Mouse (Mus musculus) fat pad, adult 2 months (tissue): ENCODE results near the gene Olfm2.

ENCODE experiments used
- DNase-seq: peaks from one replicate; pipeline ENCODE4 v3.0.0-alpha.2; 2011; ENCODE audit warnings: low read depth, low spot score; ENCODE audit errors: extremely low read depth

The Olfm2 gene

DNA sequence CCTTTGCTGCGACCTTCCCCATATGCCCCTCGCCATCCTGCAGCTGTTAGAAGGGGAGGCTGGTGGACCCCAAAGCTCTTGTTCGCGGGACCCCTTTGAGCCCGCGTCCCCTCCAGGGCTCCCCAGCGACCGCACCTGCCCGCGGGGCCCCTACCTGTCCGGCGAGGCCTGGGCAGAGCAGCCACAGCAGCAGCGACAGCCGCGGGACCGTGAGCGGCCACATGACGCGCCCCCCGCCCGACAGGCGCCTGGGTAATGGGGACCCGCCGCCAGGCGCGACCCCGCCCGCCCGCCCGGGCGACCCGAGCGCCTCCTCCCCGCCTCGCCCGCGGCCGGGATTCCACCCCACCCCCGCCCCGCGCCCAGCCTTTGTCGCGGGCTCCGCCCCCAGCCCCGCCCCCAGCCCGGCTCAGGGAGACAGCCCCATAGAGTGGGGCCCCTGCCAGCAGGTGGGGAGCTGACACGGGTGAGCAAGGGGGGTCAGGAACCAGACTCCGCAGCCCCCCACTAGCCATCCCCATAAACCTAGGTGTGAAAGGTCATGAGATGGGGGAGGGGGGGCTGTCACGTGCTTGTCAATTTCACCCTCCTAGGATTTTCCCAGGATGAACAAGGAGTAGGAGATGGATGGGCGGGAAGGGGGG is at the start of gene Olfm2:
TSS of gene Olfm2 (minus strand) at position 333 of the 644 bp plus-strand sequence.
- DNase-seq: no peak

DNA sequence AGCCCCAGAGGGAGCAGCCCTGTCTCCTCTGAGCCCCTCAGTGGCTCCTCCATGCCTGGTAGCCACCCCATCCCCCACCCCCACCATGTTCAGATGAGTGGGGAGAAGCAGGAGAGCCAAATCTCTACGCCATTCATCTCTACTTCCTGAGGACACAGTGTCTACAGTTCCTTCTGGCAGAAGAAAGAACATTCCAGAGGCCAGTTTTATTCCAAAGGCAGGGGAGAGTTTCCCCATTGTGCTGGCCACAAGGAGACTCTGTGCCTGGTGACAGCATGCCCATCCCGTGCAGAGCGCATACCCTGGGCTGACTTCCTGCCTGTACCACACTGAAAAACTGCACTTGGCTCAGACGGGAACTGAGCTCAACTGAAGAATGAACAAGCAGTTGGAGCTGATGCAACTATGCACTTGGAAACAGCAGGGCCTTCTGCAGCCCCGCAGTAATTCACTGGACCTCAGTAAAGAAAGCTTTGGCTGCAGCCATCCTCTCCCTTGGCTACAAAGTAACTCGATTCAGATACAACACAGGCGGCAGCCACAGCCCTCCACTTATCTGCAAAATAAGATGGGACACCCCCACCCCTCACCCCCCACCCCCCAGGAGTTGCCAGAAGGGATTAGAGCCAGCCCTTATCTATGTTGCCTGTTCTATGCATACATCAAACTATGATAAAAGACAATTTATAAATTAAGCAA is 48.1 kb upstream of the Olfm2 start:
- DNase-seq: peak; percentile 2

DNA sequence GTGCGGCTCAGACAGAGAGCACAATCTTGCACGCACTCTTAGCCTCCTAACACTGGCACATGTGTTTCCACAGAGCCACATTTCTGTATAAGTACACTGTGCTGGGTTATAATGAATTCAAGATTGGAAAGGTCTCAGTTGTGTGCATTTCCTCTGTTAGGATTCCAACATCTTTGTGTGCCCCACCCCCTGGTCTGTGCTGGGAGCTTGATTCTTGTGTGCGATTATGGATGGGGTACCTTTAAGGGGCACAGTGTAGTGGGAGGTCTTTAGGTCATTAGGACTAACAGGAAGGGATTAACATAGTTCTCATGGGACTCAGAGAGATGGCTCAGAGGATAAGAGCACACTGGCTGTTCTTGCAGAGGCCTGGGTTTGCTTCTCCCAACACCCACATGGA is 44.2 kb upstream of the Olfm2 start:
- DNase-seq: no peak

DNA sequence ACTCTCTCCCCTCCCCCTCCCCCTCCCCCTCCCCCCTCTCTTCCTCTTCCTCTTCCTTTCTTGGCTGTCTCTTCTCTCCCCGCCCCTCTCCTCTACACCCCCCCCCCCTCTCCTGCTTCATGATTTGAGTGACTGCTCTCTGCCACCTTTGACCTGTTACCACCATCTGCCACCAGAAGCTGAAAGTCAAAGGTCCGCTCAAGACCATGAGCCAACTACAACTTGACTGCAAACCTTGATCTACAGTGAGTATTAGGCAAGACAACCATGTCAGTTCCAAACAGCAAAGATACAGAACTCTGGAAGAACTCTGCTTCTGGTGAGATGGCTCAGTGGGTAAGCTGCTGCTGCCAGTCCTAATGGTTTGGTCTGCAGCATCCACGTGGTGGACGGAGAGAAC is 43.5 kb upstream of the Olfm2 start:
- DNase-seq: no peak

DNA sequence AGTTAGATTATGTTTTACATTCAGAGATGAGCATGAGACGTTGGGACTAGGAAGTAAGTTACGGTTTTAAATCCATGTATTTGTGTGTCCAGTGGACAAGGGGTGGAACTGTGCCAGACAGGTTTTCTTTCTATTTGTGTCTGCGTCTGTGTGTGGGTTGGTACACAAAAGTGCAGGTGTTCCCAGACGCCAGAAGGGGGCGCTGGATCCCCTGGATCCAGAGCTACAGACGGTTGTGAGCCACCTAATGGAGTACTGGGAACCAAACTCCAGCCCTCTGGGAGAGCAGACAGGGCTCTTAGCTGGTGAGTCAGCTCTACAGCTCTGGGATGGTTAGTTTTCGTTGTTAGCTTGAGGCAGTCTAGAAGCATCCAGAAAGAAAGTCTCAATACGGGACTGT is 41.8 kb upstream of the Olfm2 start:
- no peak for DNase-seq

DNA sequence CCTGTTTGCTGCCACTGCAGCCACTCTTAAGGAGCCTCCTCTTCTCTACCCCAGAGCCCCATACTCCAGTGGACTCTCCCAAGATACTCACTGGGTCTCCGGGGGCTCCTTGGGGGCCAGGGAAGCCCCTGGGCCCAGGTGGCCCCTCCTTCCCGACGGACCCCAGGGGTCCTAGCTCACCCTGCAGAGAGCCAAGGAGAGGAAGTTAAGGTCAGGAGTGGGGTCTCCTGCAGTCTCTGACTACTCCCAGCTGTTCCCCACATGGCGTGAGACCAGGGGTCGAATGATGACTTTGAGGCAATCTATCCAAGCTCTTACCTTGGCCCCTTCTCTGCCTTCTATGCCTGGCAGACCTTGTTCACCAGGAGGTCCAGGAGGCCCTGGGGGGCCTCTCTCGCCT is 38.9 kb upstream of the Olfm2 start:
- DNase-seq: no peak

DNA sequence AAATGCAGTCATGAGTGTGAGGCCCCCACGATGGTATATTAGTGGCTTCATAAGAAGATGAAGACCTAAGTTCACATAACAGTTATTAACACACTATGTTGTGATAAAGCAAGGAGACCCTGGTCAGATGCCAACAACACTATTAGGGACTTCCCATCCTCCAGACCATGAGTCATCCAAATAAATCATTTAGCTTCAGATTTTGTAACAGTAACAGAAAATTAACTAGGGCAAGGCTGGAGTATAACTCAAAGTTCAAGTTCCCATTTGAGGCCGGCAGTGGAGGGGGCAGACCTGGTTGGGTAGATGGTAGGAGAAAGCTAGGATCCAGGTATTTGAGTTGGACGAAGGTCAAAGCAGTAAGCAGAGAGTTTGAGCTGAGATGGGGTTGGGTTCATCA is 35.1 kb upstream of the Olfm2 start:
- DNase-seq: no peak

DNA sequence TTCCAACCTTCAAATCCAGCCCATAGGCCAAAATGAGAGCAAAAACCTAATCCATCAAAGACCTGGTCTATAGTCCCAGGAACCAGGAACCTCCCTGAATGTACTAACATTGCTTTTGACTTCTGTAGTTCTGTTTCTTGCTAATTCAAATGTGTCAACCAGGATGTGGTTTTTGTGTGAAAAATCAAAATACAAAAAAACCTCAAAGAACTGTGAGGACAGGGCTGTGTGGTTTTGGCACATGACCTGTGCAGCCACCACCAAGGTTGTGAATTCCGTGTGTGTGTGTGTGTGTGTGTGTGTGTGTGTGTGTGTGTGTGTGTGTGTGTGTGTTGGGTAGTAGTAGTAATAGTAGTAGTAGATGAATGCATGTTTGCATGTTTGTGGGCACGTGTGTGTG is 19.1 kb upstream of the Olfm2 start:
- DNase-seq: no peak

DNA sequence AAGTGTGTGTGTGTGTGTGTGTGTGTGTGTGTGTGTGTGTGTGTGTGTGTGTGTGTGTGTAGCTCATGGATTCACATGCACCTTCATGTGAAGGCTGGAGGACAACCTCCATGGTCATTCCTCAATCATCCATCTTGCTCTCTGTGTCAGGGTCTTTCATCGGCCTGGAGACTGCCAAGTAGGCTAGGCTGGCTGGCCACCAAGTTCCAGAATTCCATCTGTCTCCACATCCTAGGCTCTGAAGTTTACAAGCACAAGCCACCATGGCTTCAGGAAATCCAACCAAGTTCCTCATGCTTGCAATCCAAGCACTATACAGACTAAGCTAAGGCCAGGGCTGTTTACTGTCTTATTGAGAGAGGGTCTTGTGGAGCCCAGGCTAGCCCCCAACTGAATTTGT is 16.9 kb upstream of the Olfm2 start:
- DNase-seq: no peak

DNA sequence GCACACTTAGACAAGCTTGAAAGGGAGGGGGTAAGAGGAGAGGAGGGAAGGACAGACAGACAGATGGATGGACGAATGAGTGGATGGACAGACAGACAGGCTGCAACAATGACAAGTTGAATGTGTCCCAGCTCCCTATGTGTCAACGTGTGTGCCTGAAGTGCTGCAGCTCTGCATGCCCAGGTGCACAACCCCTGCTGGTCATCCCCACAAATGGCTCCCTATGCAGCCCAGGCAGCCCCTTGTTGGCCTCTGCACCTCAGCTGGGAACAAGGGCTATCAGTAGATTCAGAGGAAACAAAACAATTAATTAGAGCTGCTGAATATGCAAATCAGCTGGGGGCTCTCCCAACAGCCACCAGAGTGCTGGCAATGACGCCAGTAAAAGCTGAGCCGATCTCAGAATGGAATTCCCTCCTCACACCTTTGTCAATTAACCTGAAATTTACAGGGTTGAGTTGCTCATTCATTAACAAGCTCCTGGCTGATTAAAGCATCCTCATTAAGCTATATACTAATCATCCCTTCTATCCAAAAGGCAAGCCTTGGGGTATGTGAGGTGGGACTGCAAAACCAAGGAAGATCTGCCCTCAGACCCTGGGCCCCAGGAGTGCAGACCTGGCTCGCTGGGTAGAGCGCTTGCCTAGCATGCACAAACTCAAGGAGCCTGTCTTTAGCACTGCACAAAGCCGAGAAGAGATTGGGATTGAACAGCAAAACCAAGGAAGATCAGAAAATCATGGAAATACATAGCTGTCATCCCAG is 16.2 kb upstream of the Olfm2 start:
- DNase-seq: no peak

DNA sequence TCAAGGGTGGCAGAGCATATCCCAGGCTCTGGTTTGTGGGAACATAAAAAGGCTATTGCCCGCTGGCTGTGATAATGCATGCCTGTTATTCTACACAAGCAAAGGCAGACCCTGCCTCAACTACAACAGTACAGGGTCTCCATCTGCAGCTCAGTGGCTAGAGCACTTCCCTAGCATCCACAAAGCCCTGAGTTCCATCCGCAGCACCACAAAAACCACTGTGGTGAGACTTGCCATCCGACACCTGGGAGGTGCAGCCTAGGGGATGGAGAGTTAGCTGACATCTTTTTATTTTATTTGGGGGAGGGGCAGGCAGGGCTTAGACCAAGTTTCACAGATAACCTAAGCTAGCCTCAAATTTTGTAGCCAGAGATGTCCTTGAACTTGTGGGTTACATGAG is 15.2 kb upstream of the Olfm2 start:
- DNase-seq: no peak

DNA sequence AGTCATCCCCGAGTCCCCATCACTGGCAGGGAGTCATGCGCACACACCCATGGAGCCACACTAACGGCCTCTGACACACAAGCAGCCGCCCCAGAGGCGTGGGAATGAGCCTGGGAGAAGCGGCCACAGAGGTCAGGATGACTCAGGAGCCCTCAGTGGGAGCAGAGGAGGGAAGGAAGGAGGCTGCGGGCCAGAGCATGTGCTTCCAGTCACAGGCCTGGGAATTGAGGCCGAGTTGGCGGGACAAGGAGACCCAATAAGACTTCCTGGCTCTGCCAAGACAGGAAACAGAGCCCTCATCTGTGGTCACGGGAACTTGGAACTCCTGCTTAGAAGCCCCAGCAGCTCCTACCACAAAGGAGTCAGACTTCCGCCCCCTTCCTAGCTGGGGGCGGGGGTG is 14.7 kb upstream of the Olfm2 start:
- DNase-seq: no peak

DNA sequence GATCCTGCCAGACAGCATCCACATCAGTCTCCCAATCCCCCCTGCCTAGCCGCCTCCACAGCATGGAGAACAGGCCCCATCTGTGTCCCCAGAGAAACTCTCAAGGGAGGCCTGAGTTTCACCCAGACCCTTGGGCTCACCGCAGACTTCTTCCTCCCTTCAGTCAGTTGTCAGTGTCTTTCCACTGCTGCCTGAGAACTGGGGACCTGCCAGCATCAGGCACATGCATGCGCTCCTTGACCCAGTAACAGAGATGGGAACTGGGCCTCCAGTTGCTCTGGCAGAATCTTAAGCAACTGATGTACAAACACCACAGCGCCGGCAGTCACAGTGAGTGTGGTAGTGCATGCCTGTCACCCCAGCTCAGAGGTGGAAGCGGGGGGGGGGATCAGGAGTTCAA is 12.7 kb upstream of the Olfm2 start:
- DNase-seq: no peak

DNA sequence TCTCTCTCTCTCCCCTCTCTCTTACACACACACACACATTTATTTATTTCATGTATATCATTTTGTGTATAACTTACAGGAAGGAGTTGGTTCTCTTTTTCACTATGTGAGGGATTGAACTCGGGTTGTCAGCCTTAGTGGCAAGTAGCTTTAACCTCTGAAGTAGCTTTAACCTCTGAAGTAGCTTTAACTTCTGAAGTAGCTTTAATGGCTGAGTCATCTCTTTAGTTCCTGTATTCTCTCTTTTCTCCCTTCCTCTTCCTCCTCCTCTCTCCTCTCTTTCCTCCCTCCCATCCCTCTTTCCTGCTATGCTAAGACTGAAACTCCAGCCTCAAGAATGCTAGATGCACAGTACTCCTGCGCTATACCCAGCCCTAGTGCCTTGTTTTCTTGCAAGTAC is 12.1 kb upstream of the Olfm2 start:
- no peak for DNase-seq

DNA sequence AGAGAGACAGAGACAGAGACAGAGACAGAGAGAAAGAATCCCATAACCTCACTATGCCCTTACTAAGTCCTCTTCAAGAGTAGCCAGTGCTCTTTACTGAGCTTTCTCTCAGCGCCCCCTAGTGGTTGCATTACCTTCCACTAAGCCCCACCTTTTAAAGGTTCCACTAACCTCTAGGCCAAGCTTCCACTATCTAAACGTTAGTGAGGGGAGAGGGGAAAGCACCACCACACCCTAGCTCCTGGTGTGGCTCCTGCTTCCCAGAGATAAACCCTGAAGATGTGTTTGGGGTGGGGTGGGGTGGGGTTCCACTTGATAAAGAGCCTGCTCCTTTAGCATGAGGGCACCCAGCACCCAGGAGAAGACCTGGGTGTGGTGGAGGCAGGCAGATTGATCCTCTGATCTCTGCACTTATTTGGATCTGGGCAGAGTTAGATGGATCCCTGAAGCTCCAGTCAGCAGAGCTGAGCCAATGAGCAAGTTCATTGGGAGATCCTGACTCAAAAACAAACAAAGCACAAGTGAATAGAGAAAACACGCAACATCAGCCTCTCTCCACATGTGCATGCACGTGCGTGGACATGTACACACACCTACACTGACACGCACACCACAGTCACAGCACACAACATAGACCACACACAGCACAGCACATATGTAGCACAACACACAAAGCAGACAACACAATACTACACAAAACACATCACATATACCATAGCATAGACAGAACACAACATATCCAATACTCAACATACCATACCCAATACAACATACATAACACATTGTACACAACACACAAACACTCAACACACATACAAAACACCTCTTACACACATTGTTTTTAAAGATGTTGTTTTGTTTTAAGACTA is 11.2 kb upstream of the Olfm2 start:
- no peak for DNase-seq

DNA sequence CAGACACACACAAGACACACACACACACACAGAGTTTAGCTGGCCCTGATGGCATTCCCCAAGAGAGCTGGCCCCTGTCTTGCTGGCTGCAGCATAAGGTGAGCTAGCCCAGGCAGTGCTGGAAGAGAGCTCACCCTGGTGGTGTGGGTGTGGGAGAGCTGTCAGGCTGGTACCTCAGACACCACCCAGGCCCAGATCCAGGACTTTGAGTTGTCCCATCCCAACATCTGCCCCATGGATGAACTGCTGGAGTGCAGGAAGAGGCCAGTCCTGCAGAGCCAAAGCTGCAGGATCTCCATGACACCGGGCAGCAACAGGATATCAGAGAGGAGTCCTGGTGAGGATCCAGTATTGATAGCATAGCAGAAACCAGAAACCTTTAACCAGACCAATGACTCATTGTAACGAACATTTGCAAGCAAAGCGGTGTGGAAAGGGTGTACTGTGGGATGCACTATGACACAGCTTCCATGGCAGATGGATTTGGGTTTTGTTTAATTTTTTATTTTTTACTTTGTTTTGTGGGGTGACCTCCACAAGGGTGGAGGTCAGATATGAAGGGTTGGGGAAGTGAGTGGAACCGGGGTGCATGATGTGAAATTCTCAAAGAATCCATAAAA is 10.0 kb upstream of the Olfm2 start:
- DNase-seq: no peak

DNA sequence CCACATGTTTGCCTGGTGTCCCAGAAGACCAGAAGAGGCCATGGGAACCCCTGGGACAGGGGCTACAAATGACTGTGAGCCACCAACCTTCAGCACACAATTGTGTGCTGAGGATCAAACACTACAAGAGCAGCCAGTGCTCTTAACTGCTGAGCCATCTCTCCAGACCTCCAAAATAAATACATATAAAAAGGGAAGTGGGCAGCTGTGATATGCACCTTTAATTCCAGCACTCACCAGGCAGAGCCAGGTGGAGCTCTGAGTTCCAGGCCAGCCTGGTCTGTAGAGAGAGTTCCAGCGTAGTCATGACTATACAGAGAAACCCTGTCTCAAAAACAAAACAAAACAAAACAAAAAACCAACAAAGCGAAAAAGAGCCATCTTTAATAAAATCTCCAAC is 8.2 kb upstream of the Olfm2 start:
- DNase-seq: no peak

DNA sequence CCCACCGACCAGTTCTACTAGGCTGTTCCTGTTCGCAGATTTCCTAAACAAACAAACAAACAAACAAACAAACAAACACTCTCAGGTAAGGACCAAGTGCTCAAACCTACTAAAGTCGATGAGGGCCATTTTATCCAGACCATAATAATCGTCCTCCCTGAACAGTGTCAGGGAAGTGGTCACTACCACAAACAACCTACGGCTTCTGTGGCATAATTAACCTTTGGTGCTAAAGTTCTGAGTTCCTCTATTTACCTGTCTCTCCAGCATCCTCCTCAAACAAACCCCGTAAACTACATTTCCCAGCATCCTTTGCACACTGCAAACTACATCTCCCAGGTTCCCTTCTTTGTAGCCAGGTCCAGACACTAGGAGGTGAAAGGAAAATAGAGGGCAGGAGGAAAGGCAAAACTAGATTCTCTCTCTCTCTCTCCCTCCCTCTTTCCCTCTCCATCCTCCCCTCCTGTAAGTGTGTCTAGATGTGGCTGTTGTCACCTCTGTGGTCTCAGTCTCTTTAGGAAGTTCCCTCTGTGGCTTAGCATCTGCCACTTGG is 5.4 kb upstream of the Olfm2 start:
- no peak for DNase-seq

DNA sequence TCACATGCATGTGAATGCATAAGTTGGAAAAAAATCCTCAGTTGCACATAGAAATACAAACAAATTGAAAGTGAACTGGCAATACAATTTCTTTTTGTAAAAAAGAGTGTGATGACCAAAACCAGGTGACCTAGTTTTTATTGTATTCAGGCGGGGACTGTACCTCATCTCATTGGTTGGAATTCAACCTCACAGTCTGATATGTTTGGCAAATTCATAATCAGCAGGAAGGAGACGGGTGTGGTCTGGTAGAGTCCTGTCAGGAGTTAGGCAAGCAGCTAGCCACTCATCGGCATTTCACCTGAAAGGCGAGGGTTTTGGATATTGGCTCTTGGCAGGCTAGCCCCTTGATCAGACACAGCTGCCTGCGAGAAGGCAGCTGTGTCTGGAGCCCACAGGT is 3.1 kb upstream of the Olfm2 start:
- DNase-seq: no peak

DNA sequence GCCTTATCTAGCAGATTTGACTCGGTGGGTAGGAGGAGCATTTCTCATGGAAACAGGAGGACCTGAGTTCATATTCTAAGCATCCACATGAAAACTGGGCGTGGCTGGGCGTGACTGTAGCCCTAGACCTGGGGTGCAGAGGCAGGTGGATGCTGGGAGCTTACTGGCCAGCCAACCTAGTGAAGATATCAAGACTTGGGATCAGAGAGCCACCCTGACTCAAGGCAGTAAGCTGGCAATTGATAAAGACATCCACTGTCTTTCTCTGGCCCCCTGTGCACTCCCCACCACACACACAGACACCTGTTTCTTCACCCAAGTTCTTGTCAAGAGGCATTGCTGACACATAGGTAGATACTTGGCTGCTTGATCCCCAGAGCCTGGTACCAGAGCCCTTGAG is 2.4 kb upstream of the Olfm2 start:
- no peak for DNase-seq

DNA sequence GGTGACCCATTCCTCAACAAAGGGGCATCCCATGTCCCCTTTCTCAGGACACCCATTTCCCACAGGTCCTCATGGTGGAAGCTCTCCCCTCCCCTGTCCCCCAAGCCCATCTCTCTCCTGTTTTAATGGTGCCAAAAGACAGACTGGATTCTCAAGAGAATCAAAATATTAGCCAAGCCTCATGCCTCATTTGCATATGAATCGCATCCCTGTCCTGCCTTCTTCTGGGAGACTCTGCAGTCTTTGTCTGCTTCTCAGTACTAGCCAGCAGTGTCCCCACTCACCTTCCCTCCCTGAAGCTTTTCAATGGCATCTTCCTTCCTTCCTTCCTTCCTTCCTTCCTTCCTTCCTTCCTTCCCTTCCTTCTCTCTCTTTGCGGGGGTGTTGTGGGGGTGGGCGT is 1.5 kb upstream of the Olfm2 start:
- no peak for DNase-seq
